Comparison of ENCODE assay signal across 8 mouse cellular contexts in the genomic region with DNA sequence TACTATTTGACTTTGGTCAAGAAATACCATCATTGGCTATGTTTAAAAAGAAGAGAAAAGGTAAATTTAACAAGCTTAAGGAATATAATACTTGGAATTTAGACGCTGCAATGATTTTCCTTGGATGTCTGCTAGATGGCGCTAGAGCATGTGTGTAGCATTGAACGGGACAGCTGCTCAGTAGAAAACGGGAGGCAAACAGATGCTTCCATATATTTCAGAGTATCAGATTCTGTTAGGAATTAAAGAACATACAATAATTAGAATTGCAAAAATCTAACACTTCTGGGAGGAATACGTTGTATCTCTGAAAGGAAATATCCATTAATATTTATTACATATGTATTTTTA.
DNase-seq lines count a peak whose midpoint lies in the region; ATAC-seq and TF ChIP-seq lines count a peak whose summit lies in the region.

No protein-coding gene starts in this region.

- no peaks in the 10 kb centered on the region for H3K27me3 ChIP-seq in CH12.LX (replicated peaks)
- H3K27me3 ChIP-seq in MEL (ENCODE audit: control insufficient read depth in 1 of 2, insufficient read depth in 2 of 2, low read length in 2 of 2): no peaks in the 10 kb centered on the region; a peak in 1 of 4 replicates
- H3K27me3 ChIP-seq in midbrain, embryonic 12.5 days: no peaks in the 10 kb centered on the region

- in situ Hi-C loops in CH12.LX (cut with MboI; ENCODE audit: low pct_ligation_motif_present, low pct_unique_long_range_greater_than_20kb, low sequenced_read_pairs): loop anchor here (10.0 kb wide), 1 partner anchor 107 kb away; no protein-coding TSS in a partner anchor

- H3K36me3 ChIP-seq in CH12.LX (replicated peaks in 1 of 2; ENCODE audit: control insufficient read depth in 1 of 2, insufficient read depth in 1 of 2, low read length in 1 of 2): no peaks in the 10 kb centered on the region
- H3K36me3 ChIP-seq in MEL (ENCODE audit: control insufficient read depth in 1 of 2, insufficient read depth in 2 of 2, low read length in 2 of 2): no peaks in the 10 kb centered on the region
- H3K36me3 ChIP-seq in midbrain, embryonic 12.5 days: no peaks in the 10 kb centered on the region

- no peak overlapping the region; the same call in 1 of the 2 replicates for H3K9ac ChIP-seq in CH12.LX (ENCODE audit: insufficient read depth, low read depth)
- no peak overlapping the region for H3K9ac ChIP-seq in MEL (ENCODE audit: control insufficient read depth, low read depth, low read length, poor library complexity, severe bottlenecking)
- H3K9ac ChIP-seq in midbrain, embryonic 12.5 days (replicated peaks): no peak overlapping the region

- no peak overlapping the region for H3K27ac ChIP-seq in CH12.LX (ENCODE audit: insufficient read depth, low read depth)
- H3K27ac ChIP-seq in MEL (ENCODE audit: control insufficient read depth, low read depth, low read length): no peak overlapping the region
- H3K27ac ChIP-seq in layer of hippocampus, adult 2 months: no peak overlapping the region
- no peak overlapping the region for H3K27ac ChIP-seq in midbrain, embryonic 12.5 days (replicated peaks)

- H3K4me2 ChIP-seq in CH12.LX (ENCODE audit: insufficient read depth, low read depth, poor library complexity, severe bottlenecking): peak overlapping the region; percentile 100
- peak overlapping the region; percentile 47 for H3K4me2 ChIP-seq in midbrain, embryonic 12.5 days (replicated peaks)

- TF ChIP-seq EP300 in CH12.LX (IDR thresholded peaks at IDR 0.05; ENCODE audit: low read length) (peak; percentile 36; the same call in 1 of the 2 replicates), MEL (IDR thresholded peaks at IDR 0.05; ENCODE audit: low read depth in 1 of 2, low read length in 2 of 2) (no peak)

- H3K4me3 ChIP-seq in CH12.LX (replicated peaks in 1 of 3; ENCODE audit: low read depth in 2 of 3, low read length in 2 of 3, poor library complexity in 1 of 3) (no peak overlapping the region), MEL (ENCODE audit: control insufficient read depth in 1 of 2, insufficient read depth in 1 of 2, low read depth in 2 of 2, low read length in 2 of 2) (no peak overlapping the region)
- H3K4me3 ChIP-seq in layer of hippocampus, adult 2 months: no peak overlapping the region
- H3K4me3 ChIP-seq in midbrain, embryonic 12.5 days: no peak overlapping the region

- TF ChIP-seq CTCF in CH12.LX (conservative IDR thresholded peaks at IDR 0.05 in 1 of 2, IDR thresholded peaks at IDR 0.05 in 1 of 2; ENCODE audit: low read depth in 2 of 2, low read length in 2 of 2) (peak; percentile 53 to 89; a peak in 3 of 4 replicates), MEL (IDR thresholded peaks at IDR 0.05 in 2 of 3, conservative IDR thresholded peaks at IDR 0.05 in 1 of 3; ENCODE audit: control insufficient read depth in 1 of 3, insufficient read depth in 1 of 3, low read depth in 2 of 3, low read length in 3 of 3, poor library complexity in 1 of 3, severe bottlenecking in 1 of 3) (peak; percentile 57 to 78 (median 60))
- TF ChIP-seq CTCF in layer of hippocampus, adult 2 months (conservative IDR thresholded peaks at IDR 0.05): peak; percentile 96

- dilution Hi-C loops in CH12.LX (cut with MboI; ENCODE audit: extremely low pct_ligation_motif_present, extremely low pct_unique_long_range_greater_than_20kb, low sequenced_read_pairs): no loop called here

- no peaks in the 10 kb centered on the region for H3K79me2 ChIP-seq in CH12.LX (replicated peaks; ENCODE audit: control insufficient read depth, extremely low read depth, insufficient read depth, poor library complexity, severe bottlenecking)
- H3K79me2 ChIP-seq in MEL (ENCODE audit: control insufficient read depth, insufficient read depth, low read length, poor library complexity): no peaks in the 10 kb centered on the region

- WGBS in midbrain, embryonic 12.5 days: 4% methylated on average over 5 of the region's 5 CpGs

- H3K4me1 ChIP-seq in CH12.LX (ENCODE audit: control insufficient read depth in 1 of 2, insufficient read depth in 2 of 2) (peaks cover 3 to 42% of the 10 kb centered on the region in 2 experiments; a peak in 2 of 4 replicates), MEL (ENCODE audit: control insufficient read depth in 1 of 2, insufficient read depth in 2 of 2, low read length in 2 of 2) (no peaks in the 10 kb centered on the region)
- no peaks in the 10 kb centered on the region for H3K4me1 ChIP-seq in midbrain, embryonic 12.5 days

- TF ChIP-seq POLR2A in CH12.LX (IDR thresholded peaks at IDR 0.05; ENCODE audit: low read depth, low read length) (no peak), MEL (IDR thresholded peaks at IDR 0.05; ENCODE audit: control insufficient read depth in 1 of 2, insufficient read depth in 1 of 2, low read depth in 1 of 2, low read length in 2 of 2, poor library complexity in 1 of 2) (no peak)

- DNase-seq in CH12.LX (ENCODE audit: extremely low read depth) (peak; percentile 62), MEL (ENCODE audit: low read depth, low spot score) (peak; percentile 58)
- DNase-seq in cerebellum, postnatal 10 days: peak; percentile 64 to 78
- DNase-seq in frontal cortex, adult 2 months (ENCODE audit: extremely low spot score in 1 of 2, low spot score in 1 of 2): peak; percentile 14 to 81
- DNase-seq in layer of hippocampus, adult 2 months (ENCODE audit: low spot score in 2 of 2): peak; percentile 52 to 62
- DNase-seq in spleen, postnatal 4 days (ENCODE audit: low spot score in 2 of 2): no peak
- DNase-seq in urinary bladder, postnatal 4 days (ENCODE audit: low spot score in 2 of 2): no peak

- peak; percentile 74 for ATAC-seq in midbrain, embryonic 12.5 days (ENCODE audit: low FRiP score, low read depth)

- H3K9me3 ChIP-seq in CH12.LX (replicated peaks; ENCODE audit: low read length) (no peaks in the 10 kb centered on the region), MEL (replicated peaks; ENCODE audit: insufficient read depth, low read length) (no peaks in the 10 kb centered on the region)
- no peaks in the 10 kb centered on the region for H3K9me3 ChIP-seq in midbrain, embryonic 12.5 days

- TF ChIP-seq RAD21 in CH12.LX (IDR thresholded peaks at IDR 0.05; ENCODE audit: low read depth, low read length) (peak; percentile 96), MEL (IDR thresholded peaks at IDR 0.05; ENCODE audit: low read depth, low read length) (peak; percentile 82)

TF ChIP-seq in CH12.LX, 34 proteins besides CTCF, POLR2A, EP300 and RAD21 (continues in another document):
- 0 out of 2 replicates have a peak, but pooled peaks have one; percentile 30 for TF ChIP-seq MAX (IDR thresholded peaks at IDR 0.05; ENCODE audit: low read length)
- peak; percentile 55 for TF ChIP-seq JUND (conservative IDR thresholded peaks at IDR 0.05; ENCODE audit: low read depth, low read length)
- no peak for TF ChIP-seq ELF1 (IDR thresholded peaks at IDR 0.05; ENCODE audit: low read depth, low read length)
- 0 out of 2 replicates have a peak, but pooled peaks have one; percentile 29 for TF ChIP-seq MXI1 (IDR thresholded peaks at IDR 0.05; ENCODE audit: low read depth, low read length)
- peak; percentile 53; the same call in 1 of the 2 replicates for TF ChIP-seq MYC (IDR thresholded peaks at IDR 0.05; ENCODE audit: low read depth, low read length)
- peak; percentile 33; the same call in 1 of the 2 replicates for TF ChIP-seq ZC3H11A (IDR thresholded peaks at IDR 0.05; ENCODE audit: low read depth, low read length)
- no peak for TF ChIP-seq UBTF (IDR thresholded peaks at IDR 0.05; ENCODE audit: low read depth, low read length)
- peak; percentile 84 for TF ChIP-seq SMC3 (IDR thresholded peaks at IDR 0.05; ENCODE audit: low read depth, low read length)
- TF ChIP-seq BHLHE40 (IDR thresholded peaks at IDR 0.05; ENCODE audit: low read depth, low read length): 0 out of 2 replicates have a peak, but pooled peaks have one; percentile 26
- TF ChIP-seq NELFE (IDR thresholded peaks at IDR 0.05; ENCODE audit: low read depth, low read length): peak; percentile 34; the same call in 1 of the 2 replicates
- no peak for TF ChIP-seq SIN3A (IDR thresholded peaks at IDR 0.05; ENCODE audit: low read length)
- 0 out of 2 replicates have a peak, but pooled peaks have one; percentile 42 for TF ChIP-seq KAT2A (IDR thresholded peaks at IDR 0.05; ENCODE audit: insufficient replicate concordance, low read length)
- peak; percentile 41; the same call in 1 of the 2 replicates for TF ChIP-seq TCF12 (IDR thresholded peaks at IDR 0.05; ENCODE audit: low read depth, low read length)
- 0 out of 2 replicates have a peak, but pooled peaks have one; percentile 75 for TF ChIP-seq E2F4 (IDR thresholded peaks at IDR 0.05; ENCODE audit: insufficient replicate concordance, low read depth, low read length)

TF ChIP-seq in MEL, 35 proteins besides CTCF, POLR2A, EP300 and RAD21:
- TF ChIP-seq E2F4 (IDR thresholded peaks at IDR 0.05; ENCODE audit: borderline replicate concordance, low read depth, low read length) (no peak), SMC3 (IDR thresholded peaks at IDR 0.05; ENCODE audit: low read depth, low read length) (peak; percentile 74), ZC3H11A (IDR thresholded peaks at IDR 0.05; ENCODE audit: low read depth, low read length) (peak; percentile 67), UBTF (IDR thresholded peaks at IDR 0.05; ENCODE audit: borderline replicate concordance, insufficient read depth, low read depth, low read length) (no peak), MAZ (IDR thresholded peaks at IDR 0.05; ENCODE audit: low read depth, low read length) (no peak), HCFC1 (IDR thresholded peaks at IDR 0.05; ENCODE audit: low read depth, low read length) (no peak)

Comparison
In these comparisons a context has a peak if more than half of its experiments do, and no peak if none do; other contexts are left out.
1. DNase-seq: peak in CH12.LX (single experiment), MEL (single experiment), cerebellum, postnatal 10 days (2 of 2), frontal cortex, adult 2 months (2 of 2) and layer of hippocampus, adult 2 months (2 of 2); none in spleen, postnatal 4 days (0 of 2) and urinary bladder, postnatal 4 days (0 of 2).
2. Peak in every context shown above with its lines, with median percentiles within 50 percentile points of each other: CTCF ChIP-seq.